Mouse (Mus musculus) embryonic facial prominence, embryonic 10.5 days (tissue): ENCODE data around the gene Tctn1. TPM values are rescaled to one million over a fixed set of nuclear protein-coding genes. Genes with fewer than 3 reads are reported as not detected.

Experiments
- DNase-seq: peaks from one replicate; pipeline ENCODE4 v3.0.0-alpha.2; 2017; ENCODE audit warnings: low spot score
- H3K27ac ChIP-seq: fragments of 300-500 bp; sonication (generic); replicated peaks from 2 replicates; pipeline ENCODE4 v1.5.1; 2016; ENCODE audit warnings: mild to moderate bottlenecking
- H3K27me3 ChIP-seq: fragments of 300-500 bp; sonication (generic); replicated peaks from 2 replicates; pipeline ENCODE4 v1.6.1; 2016; ENCODE audit warnings: low read depth, mild to moderate bottlenecking; ENCODE audit not compliant: poor library complexity, severe bottlenecking
- H3K36me3 ChIP-seq: fragments of 300-500 bp; sonication (generic); replicated peaks from 2 replicates; pipeline ENCODE4 v1.6.1; 2016; ENCODE audit warnings: mild to moderate bottlenecking, moderate library complexity
- H3K4me1 ChIP-seq: fragments of 300-500 bp; sonication (generic); 2 replicates; pipeline ENCODE4 v1.6.1; 2016
- H3K4me3 ChIP-seq: fragments of 300-500 bp; sonication (generic); 2 replicates; pipeline ENCODE4 v1.5.1; 2016; ENCODE audit warnings: mild to moderate bottlenecking, moderate library complexity
- H3K9me3 ChIP-seq: fragments of 300-500 bp; sonication (generic); 2 replicates; pipeline ENCODE4 v1.6.1; 2016; ENCODE audit warnings: mild to moderate bottlenecking
- WGBS: fragments of 180-500 bp; shearing (Covaris S2); methylation state at CpG from one replicate; pipeline ENCODE4 v1.1.7; 2016; 5-methylcytosine and 5-hydroxymethylcytosine counted together
- polyA plus RNA-seq: library from polyadenylated mRNA; unstranded; fragments of >200 nt; fragmentation: Nextera tagmentation; extraction: Ambion mirVana; gene quantifications from 2 replicates; pipeline ENCODE4 v1.2.1, GENCODE M21; 2016

The Tctn1 gene
- polyA plus RNA-seq, 1 experiment from 2014 or later = 5.5 TPM

- under 1% methylated on average over 114 of the region's 114 CpGs for WGBS
- peaks cover 28% of the 10 kb centered on the region for H3K36me3 ChIP-seq
- peak within 1 kb of the TSS; percentile 90 for H3K27ac ChIP-seq
- H3K9me3 ChIP-seq = no peaks in the 10 kb centered on the region
- peak within 1 kb of the TSS; percentile 90 for H3K4me3 ChIP-seq
- peaks cover 40% of the 10 kb centered on the region for H3K4me1 ChIP-seq
- peaks cover 9% of the 10 kb centered on the region for H3K27me3 ChIP-seq
- peak; percentile 97 for DNase-seq
Measured at GRCm38 (mm10) chr5:122284183-122285028, 20.1 kb upstream of the Tctn1 start, which contains the start of gene Pptc7. Gene Pptc7 (plus strand): TSS chr5:122284365.

DNA sequence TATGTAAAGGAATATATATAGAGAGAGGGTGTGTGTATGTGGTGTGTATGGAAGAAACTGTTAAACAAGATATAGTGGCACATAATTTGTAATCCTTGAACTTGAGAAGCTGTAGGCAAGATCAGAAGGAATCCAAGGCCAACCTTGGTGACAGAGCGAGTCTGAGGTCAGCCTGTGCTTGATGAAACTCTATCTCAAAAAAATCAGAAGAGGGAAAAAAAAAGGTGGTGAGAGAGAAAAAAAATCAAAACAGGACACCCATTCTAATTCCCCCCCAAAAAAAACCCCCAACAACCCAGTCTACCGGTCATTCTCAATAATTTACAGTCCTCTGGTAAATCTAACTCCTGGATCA, 19.5 kb upstream of the Tctn1 start:
- Histone ChIP-seq H3K4me3 (peak overlapping the region; percentile 90), H3K27ac (peak overlapping the region; percentile 90; the same call in 1 of the 2 replicates), H3K4me1 (peaks cover 40% of the 10 kb centered on the region), H3K27me3 (peaks cover 9% of the 10 kb centered on the region), H3K9me3 (no peaks in the 10 kb centered on the region), H3K36me3 (peaks cover 22% of the 10 kb centered on the region)
- DNase-seq = no peak
- 23% methylated on average over 2 of the region's 2 CpGs for WGBS

- peak overlapping the region; percentile 32 for H3K4me3 ChIP-seq
- WGBS = 33% methylated on average over 19 of the region's 19 CpGs
Measured at GRCm38 (mm10) chr5:122280827-122281462, 16.7 kb upstream of the Tctn1 start.

DNA sequence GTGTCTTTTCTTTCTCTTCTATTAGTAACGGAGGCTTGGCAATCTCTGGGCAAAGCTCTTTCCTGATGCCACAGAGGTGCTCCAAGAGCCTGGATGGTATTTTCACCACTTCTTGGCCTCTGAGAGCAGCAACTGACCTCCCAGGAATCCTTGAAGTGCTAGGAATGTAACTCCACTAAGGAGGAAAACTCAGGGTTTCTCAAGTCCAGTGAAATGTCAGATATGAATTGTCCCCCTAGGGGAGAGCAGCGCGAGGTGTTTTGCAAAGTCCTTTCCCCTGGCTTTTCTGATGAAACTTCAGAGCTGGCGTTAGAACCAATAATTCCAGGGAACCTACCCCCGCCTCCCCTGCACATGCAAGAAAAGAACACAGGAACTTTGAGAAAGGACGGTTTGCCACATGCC, 16.2 kb upstream of the Tctn1 start:
- Histone ChIP-seq H3K36me3 (no peaks in the 10 kb centered on the region), H3K27me3 (peaks cover 9% of the 10 kb centered on the region), H3K4me3 (peak overlapping the region; percentile 32), H3K27ac (0 out of 2 replicates have a peak overlapping the region, but pooled peaks have one; percentile 30), H3K9me3 (no peaks in the 10 kb centered on the region), H3K4me1 (peaks cover 40% of the 10 kb centered on the region)
- 44% methylated on average over 6 of the region's 6 CpGs for WGBS
- DNase-seq = no peak

More at GRCm38 (mm10) chr5:122280827-122281462, 16.7 kb upstream of the Tctn1 start:
- Histone ChIP-seq H3K9me3 (no peaks in the 10 kb centered on the region), H3K27ac (0 out of 2 replicates have a peak overlapping the region, but pooled peaks have one; percentile 30), H3K27me3 (peaks cover 9% of the 10 kb centered on the region), H3K4me1 (peaks cover 45% of the 10 kb centered on the region), H3K36me3 (no peaks in the 10 kb centered on the region)
- peak; percentile 42 for DNase-seq

DNA sequence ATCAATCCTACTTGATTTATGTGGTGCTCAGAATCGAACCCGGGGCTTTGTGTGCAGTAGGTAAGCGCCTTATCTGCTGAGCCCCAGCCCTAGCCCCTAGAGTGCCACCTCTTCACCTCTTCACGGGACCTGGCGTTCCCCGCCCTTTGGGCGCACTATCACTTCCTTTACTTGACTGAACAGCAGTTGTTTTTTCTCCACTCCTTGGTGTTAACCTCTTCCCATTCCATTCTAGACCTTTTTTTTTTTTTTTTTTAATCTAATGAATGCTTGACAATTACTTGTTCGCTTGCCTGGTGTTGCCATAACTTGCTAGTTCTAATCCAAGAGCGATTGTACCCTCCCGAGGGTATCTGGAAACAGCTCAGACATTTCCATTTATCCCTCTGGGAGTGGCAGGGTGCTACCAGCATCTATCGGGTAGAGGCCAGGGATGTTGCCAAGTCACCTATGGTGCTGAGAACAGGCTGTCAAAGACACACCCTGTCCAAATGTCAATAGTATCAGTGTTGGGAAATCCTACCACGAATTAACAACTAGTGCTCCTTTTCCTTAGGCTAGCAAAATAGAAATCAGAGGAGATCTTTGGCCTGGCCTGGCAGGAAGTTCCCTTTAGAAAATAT, 15.7 kb upstream of the Tctn1 start:
- no peaks in the 10 kb centered on the region for H3K36me3 ChIP-seq
- H3K4me3 ChIP-seq = no peak overlapping the region
- no peak overlapping the region for H3K27ac ChIP-seq
- H3K4me1 ChIP-seq = peaks cover 37% of the 10 kb centered on the region
- WGBS = 81% methylated on average over 12 of the region's 12 CpGs
- peaks cover 9% of the 10 kb centered on the region for H3K27me3 ChIP-seq
- no peaks in the 10 kb centered on the region for H3K9me3 ChIP-seq
- DNase-seq = no peak

DNA sequence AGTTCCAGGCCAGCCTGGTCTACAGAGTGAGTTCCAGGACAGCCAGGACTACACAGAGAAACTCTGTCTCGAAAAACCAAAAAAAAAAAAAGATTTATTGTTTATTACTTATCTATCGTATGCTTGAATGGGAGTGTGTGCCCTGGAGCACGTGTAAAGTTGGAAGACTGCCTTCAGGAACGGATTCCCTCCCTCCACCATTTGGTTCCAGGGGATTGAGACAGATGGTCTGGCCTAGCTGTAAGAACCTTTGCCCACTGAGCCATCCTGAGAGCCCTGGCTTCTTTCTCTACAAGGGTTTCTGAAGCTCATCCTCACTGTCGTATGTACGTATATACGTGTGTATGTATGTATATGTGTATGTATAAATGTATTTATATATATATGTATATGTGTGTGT, 14.7 kb upstream of the Tctn1 start:
- no peak overlapping the region for H3K27ac ChIP-seq
- peaks cover 38% of the 10 kb centered on the region for H3K4me1 ChIP-seq
- H3K9me3 ChIP-seq = no peaks in the 10 kb centered on the region
- peaks cover 9% of the 10 kb centered on the region for H3K27me3 ChIP-seq
- no peak overlapping the region for H3K4me3 ChIP-seq
- 86% methylated on average over 7 of the region's 7 CpGs for WGBS
- no peaks in the 10 kb centered on the region for H3K36me3 ChIP-seq
- DNase-seq = no peak

- no peak overlapping the region for H3K27ac ChIP-seq
- H3K9me3 ChIP-seq = no peaks in the 10 kb centered on the region
- peak; percentile 44 for DNase-seq
- H3K27me3 ChIP-seq = peaks cover 2% of the 10 kb centered on the region; the same call in 1 of the 2 replicates
- H3K36me3 ChIP-seq = no peaks in the 10 kb centered on the region
- H3K4me3 ChIP-seq = no peak overlapping the region
- WGBS = 23% methylated on average over 5 of the region's 5 CpGs
- H3K4me1 ChIP-seq = peaks cover 20% of the 10 kb centered on the region
Measured at GRCm38 (mm10) chr5:122274785-122275184, 10.5 kb upstream of the Tctn1 start.

- no peaks in the 10 kb centered on the region for H3K9me3 ChIP-seq
- no peak overlapping the region for H3K4me3 ChIP-seq
- peaks cover 17% of the 10 kb centered on the region for H3K4me1 ChIP-seq
- H3K27ac ChIP-seq = no peak overlapping the region
- WGBS = 85% methylated on average over 5 of the region's 5 CpGs
- H3K27me3 ChIP-seq = no peaks in the 10 kb centered on the region
- no peak for DNase-seq
- H3K36me3 ChIP-seq = no peaks in the 10 kb centered on the region
Measured at GRCm38 (mm10) chr5:122272821-122273220, 8.6 kb upstream of the Tctn1 start.

GRCm38 (mm10) chr5:122268858-122269604, 4.8 kb upstream of the Tctn1 start:
- no peak for DNase-seq
- Histone ChIP-seq H3K4me3 (no peak overlapping the region), H3K36me3 (no peaks in the 10 kb centered on the region), H3K4me1 (no peaks in the 10 kb centered on the region), H3K9me3 (no peaks in the 10 kb centered on the region), H3K27me3 (no peaks in the 10 kb centered on the region), H3K27ac (no peak overlapping the region)
- 68% methylated on average over 12 of the region's 12 CpGs for WGBS

- no peaks in the 10 kb centered on the region for H3K9me3 ChIP-seq
- H3K36me3 ChIP-seq = no peaks in the 10 kb centered on the region
- no peaks in the 10 kb centered on the region for H3K27me3 ChIP-seq
- H3K27ac ChIP-seq = no peak overlapping the region
- DNase-seq = peak; percentile 53
- H3K4me3 ChIP-seq = no peak overlapping the region
- 31% methylated on average over 5 of the region's 5 CpGs for WGBS
- peaks cover 9% of the 10 kb centered on the region for H3K4me1 ChIP-seq
Measured at GRCm38 (mm10) chr5:122267899-122268298, 3.6 kb upstream of the Tctn1 start.

- no peaks in the 10 kb centered on the region for H3K9me3 ChIP-seq
- no peaks in the 10 kb centered on the region for H3K36me3 ChIP-seq
- H3K27ac ChIP-seq = no peak overlapping the region
- no peaks in the 10 kb centered on the region for H3K27me3 ChIP-seq
- DNase-seq = no peak
- WGBS = 85% methylated on average over 7 of the region's 7 CpGs
- no peak overlapping the region for H3K4me3 ChIP-seq
- peaks cover 9% of the 10 kb centered on the region for H3K4me1 ChIP-seq
Measured at GRCm38 (mm10) chr5:122267136-122267535, 2.9 kb upstream of the Tctn1 start.

GRCm38 (mm10) chr5:122265942-122266341, 1.7 kb upstream of the Tctn1 start:
- Histone ChIP-seq H3K27ac (no peak overlapping the region), H3K4me3 (no peak overlapping the region), H3K4me1 (peaks cover 9% of the 10 kb centered on the region), H3K9me3 (no peaks in the 10 kb centered on the region), H3K27me3 (no peaks in the 10 kb centered on the region), H3K36me3 (peaks cover 5% of the 10 kb centered on the region; the same call in 1 of the 2 replicates)
- WGBS = 95% methylated on average over 2 of the region's 2 CpGs
- DNase-seq = no peak
